Mouse (Mus musculus) heart, embryonic 14.5 days (tissue): ENCODE results near the gene Hoxa5. TPM values are rescaled to one million over a fixed set of nuclear protein-coding genes. Genes with fewer than 3 reads are reported as not detected.

Experiments used
- ATAC-seq: fragments of 200-750 bp; cut with Nextera tagmentation; 2 replicates; pipeline ENCODE4 v1.8.0; 2017; ENCODE audit warnings: low read depth, moderate TSS enrichment; ENCODE audit not compliant: insufficient number of reproducible peaks, insufficient read depth, low FRiP score
- H3K27ac ChIP-seq, 2 experiments: fragments of 200-500 bp in 1 of 2; fragments of 300-500 bp in 1 of 2; sonication (generic) in 1 of 2; replicated peaks in 1 of 2; 2 replicates each; pipeline ENCODE4 v1.5.1; 2012 to 2014; ENCODE audit warnings: low read depth in 2 of 2, low read length in 2 of 2, control low read depth in 1 of 2, mild to moderate bottlenecking in 1 of 2, mixed read lengths in 1 of 2; ENCODE audit not compliant: control insufficient read depth in 1 of 2, insufficient read depth in 1 of 2
- H3K27me3 ChIP-seq: fragments of 300-500 bp; sonication (generic); 2 replicates; pipeline ENCODE4 v1.6.1; 2014; ENCODE audit warnings: mild to moderate bottlenecking, low read length, control low read depth; ENCODE audit not compliant: control insufficient read depth, insufficient read depth
- H3K36me3 ChIP-seq: fragments of 300-500 bp; sonication (generic); 2 replicates; pipeline ENCODE4 v1.6.1; 2014; ENCODE audit warnings: mild to moderate bottlenecking, control low read depth, low read length, mixed read lengths; ENCODE audit not compliant: control insufficient read depth, insufficient read depth
- H3K4me1 ChIP-seq, 2 experiments: fragments of 200-500 bp in 1 of 2; fragments of 300-500 bp in 1 of 2; sonication (generic) in 1 of 2; 2 replicates each; pipeline ENCODE4 v1.6.1; 2012 to 2014; ENCODE audit warnings: low read length in 2 of 2, control low read depth in 1 of 2, mixed read lengths in 1 of 2; ENCODE audit not compliant: control insufficient read depth in 2 of 2, insufficient read depth in 2 of 2
- H3K4me2 ChIP-seq: fragments of 300-500 bp; sonication (generic); 2 replicates; pipeline ENCODE4 v1.6.1; 2014; ENCODE audit warnings: mild to moderate bottlenecking, low read length
- H3K4me3 ChIP-seq, 2 experiments: fragments of 200-500 bp in 1 of 2; fragments of 300-500 bp in 1 of 2; sonication (generic) in 1 of 2; 2 replicates each; pipeline ENCODE4 v1.5.1; 2012 to 2014; ENCODE audit warnings: low read length in 2 of 2, mild to moderate bottlenecking in 2 of 2, control low read depth in 1 of 2, low read depth in 1 of 2, moderate library complexity in 1 of 2; ENCODE audit not compliant: control insufficient read depth in 1 of 2, insufficient read depth in 1 of 2
- H3K9ac ChIP-seq: fragments of 300-500 bp; sonication (generic); 2 replicates; pipeline ENCODE4 v1.6.1; 2014; ENCODE audit warnings: mild to moderate bottlenecking, low read length
- H3K9me3 ChIP-seq: fragments of 300-500 bp; sonication (generic); 2 replicates; pipeline ENCODE4 v1.6.1; 2016; ENCODE audit warnings: low read length, control low read depth; ENCODE audit not compliant: control insufficient read depth
- WGBS: fragments of 180-500 bp; shearing (Covaris S2); extraction: QIAGEN DNeasy Blood & Tissue Kit; methylation state at CpG from one replicate; pipeline ENCODE4 v1.1.7; 2014; 5-methylcytosine and 5-hydroxymethylcytosine counted together
- polyA plus RNA-seq: library from polyadenylated mRNA; unstranded; fragments of >200 nt; fragmentation: Nextera tagmentation; extraction: Ambion mirVana; gene quantifications from 2 replicates; pipeline ENCODE4 v1.2.1, GENCODE M21; 2014

Hoxa5 gene
- polyA plus RNA-seq, 1 experiment from 2014 or later, result 1.3 TPM

- no peaks in the 10 kb centered on the region for H3K4me1 ChIP-seq
- H3K9ac ChIP-seq, result no peak overlapping the region
- H3K9me3 ChIP-seq, result no peaks in the 10 kb centered on the region
- no peak overlapping the region for H3K27ac ChIP-seq
- H3K27me3 ChIP-seq, result peaks cover 100% of the 10 kb centered on the region
- no peaks in the 10 kb centered on the region for H3K36me3 ChIP-seq
- H3K4me3 ChIP-seq, result no peak overlapping the region
- no peak overlapping the region for H3K4me2 ChIP-seq
- 11% methylated on average over 3 of the region's 3 CpGs for WGBS
- no peak for ATAC-seq
These were observed 18.6 kb downstream of the Hoxa5 start for GRCm38 (mm10) chr6:52185834-52186233.

- no peaks in the 10 kb centered on the region for H3K9me3 ChIP-seq
- no peak for ATAC-seq
- no peak overlapping the region for H3K4me3 ChIP-seq
- no peak overlapping the region for H3K27ac ChIP-seq
- H3K36me3 ChIP-seq, result no peaks in the 10 kb centered on the region
- H3K9ac ChIP-seq, result no peak overlapping the region
- WGBS, result 4% methylated on average over 19 of the region's 19 CpGs
- no peak overlapping the region for H3K4me2 ChIP-seq
- no peaks in the 10 kb centered on the region for H3K4me1 ChIP-seq
- H3K27me3 ChIP-seq, result peaks cover 100% of the 10 kb centered on the region
These were observed 19.2 kb downstream of the Hoxa5 start for GRCm38 (mm10) chr6:52185222-52185621.

GRCm38 (mm10) chr6:52184668-52185067, 19.7 kb downstream of the Hoxa5 start:
- H3K27me3 ChIP-seq, result peaks cover 100% of the 10 kb centered on the region
- no peak overlapping the region for H3K4me2 ChIP-seq
- no peak overlapping the region for H3K9ac ChIP-seq
- ATAC-seq, result no peak
- H3K36me3 ChIP-seq, result no peaks in the 10 kb centered on the region
- H3K9me3 ChIP-seq, result no peaks in the 10 kb centered on the region
- H3K4me3 ChIP-seq, result no peak overlapping the region
- H3K27ac ChIP-seq, result no peak overlapping the region
- 3% methylated on average over 6 of the region's 6 CpGs for WGBS
- no peaks in the 10 kb centered on the region for H3K4me1 ChIP-seq

- WGBS, result 17% methylated on average over 10 of the region's 10 CpGs
These were observed 20.9 kb downstream of the Hoxa5 start for GRCm38 (mm10) chr6:52183311-52184080.

GRCm38 (mm10) chr6:52182793-52183192, 21.6 kb downstream of the Hoxa5 start:
- 24% methylated on average over 1 of the region's 1 CpGs for WGBS
- Histone ChIP-seq H3K27me3 (peaks cover 100% of the 10 kb centered on the region), H3K27ac (no peak overlapping the region), H3K36me3 (no peaks in the 10 kb centered on the region), H3K4me2 (no peak overlapping the region), H3K4me3 (no peak overlapping the region), H3K4me1 (no peaks in the 10 kb centered on the region), H3K9me3 (no peaks in the 10 kb centered on the region), H3K9ac (no peak overlapping the region)
- ATAC-seq, result no peak

More at GRCm38 (mm10) chr6:52183311-52184080, 20.9 kb downstream of the Hoxa5 start:
- Histone ChIP-seq H3K27ac (no peak overlapping the region), H3K4me1 (no peaks in the 10 kb centered on the region), H3K36me3 (no peaks in the 10 kb centered on the region), H3K27me3 (peaks cover 100% of the 10 kb centered on the region), H3K9me3 (no peaks in the 10 kb centered on the region), H3K4me3 (no peak overlapping the region), H3K4me2 (no peak overlapping the region), H3K9ac (no peak overlapping the region)
- ATAC-seq, result no peak

- 30% methylated on average over 2 of the region's 2 CpGs for WGBS
- no peak overlapping the region for H3K9ac ChIP-seq
These were observed 22.4 kb downstream of the Hoxa5 start for GRCm38 (mm10) chr6:52182030-52182429.

GRCm38 (mm10) chr6:52180726-52181125, 23.7 kb downstream of the Hoxa5 start:
- Histone ChIP-seq H3K4me3 (no peak overlapping the region), H3K27me3 (peaks cover 100% of the 10 kb centered on the region), H3K27ac (no peak overlapping the region)

More at GRCm38 (mm10) chr6:52182030-52182429, 22.4 kb downstream of the Hoxa5 start:
- Histone ChIP-seq H3K36me3 (no peaks in the 10 kb centered on the region), H3K27ac (no peak overlapping the region), H3K9me3 (no peaks in the 10 kb centered on the region), H3K4me3 (no peak overlapping the region), H3K27me3 (peaks cover 100% of the 10 kb centered on the region), H3K4me1 (no peaks in the 10 kb centered on the region), H3K4me2 (no peak overlapping the region)
- ATAC-seq, result no peak

More at GRCm38 (mm10) chr6:52180726-52181125, 23.7 kb downstream of the Hoxa5 start:
- Histone ChIP-seq H3K9ac (no peak overlapping the region), H3K4me1 (no peaks in the 10 kb centered on the region), H3K9me3 (no peaks in the 10 kb centered on the region), H3K4me2 (no peak overlapping the region), H3K36me3 (no peaks in the 10 kb centered on the region)
- WGBS, result 13% methylated on average over 3 of the region's 3 CpGs
- ATAC-seq, result no peak
